Mouse (Mus musculus) lung, postnatal 0 days (tissue): Measurements from ENCODE around the gene Slc30a4.

Source experiments
- CTCF ChIP-seq: IDR thresholded peaks from 2 replicates; pipeline ENCODE4 v1.5.1; 2016; ENCODE audit warnings: antibody characterized with exemption, mild to moderate bottlenecking
- EP300 ChIP-seq: IDR thresholded peaks from 2 replicates; pipeline ENCODE4 v1.6.1; 2016; ENCODE audit warnings: antibody characterized with exemption, mild to moderate bottlenecking, control low read depth

GRCm38 (mm10) chr2:122746461-122746860 is 44.0 kb upstream of the Slc30a4 start:
- no peak for TF ChIP-seq CTCF
- TF ChIP-seq EP300, result no peak
